Mouse (Mus musculus) CH12.LX (cell line): ENCODE measurements at regions not wholly inside any gene's neighbourhood (a gene's known extent, or its start where the extent isn't known, plus 50 kb on each side); places are given as distances from the start of the nearest gene placed in this dataset.

Experiments
- DNase-seq: peaks from one replicate; pipeline ENCODE4 v3.0.0-alpha.2; 2013; ENCODE audit errors: extremely low read depth
- H3K27ac ChIP-seq: 2 replicates; pipeline ENCODE4 v1.5.1; 2012; ENCODE audit warnings: low read depth, mild to moderate bottlenecking, control low read depth, moderate library complexity; ENCODE audit not compliant: insufficient read depth
- H3K27me3 ChIP-seq: replicated peaks from 2 replicates; pipeline ENCODE3; 2012; ENCODE audit warnings: inconsistent platforms
- H3K36me3 ChIP-seq, 2 experiments: replicated peaks in 1 of 2; 2 replicates each; pipeline versions ENCODE3 to v1.6.1; 2012; ENCODE audit warnings: inconsistent platforms in 1 of 2, low read length in 1 of 2, mild to moderate bottlenecking in 1 of 2, mixed read lengths in 1 of 2, moderate library complexity in 1 of 2; ENCODE audit not compliant: control insufficient read depth in 1 of 2, insufficient read depth in 1 of 2
- H3K4me1 ChIP-seq, 2 experiments: 2 replicates each; pipeline ENCODE4 v1.6.1; 2012; ENCODE audit warnings: inconsistent platforms in 1 of 2, moderate library complexity in 1 of 2; ENCODE audit not compliant: insufficient read depth in 2 of 2, control insufficient read depth in 1 of 2
- H3K4me2 ChIP-seq: 2 replicates; pipeline ENCODE4 v1.6.1; 2012; ENCODE audit warnings: low read depth, mild to moderate bottlenecking, control low read depth; ENCODE audit not compliant: poor library complexity, insufficient read depth, severe bottlenecking
- H3K4me3 ChIP-seq, 3 experiments: fragments of 150-350 bp in 1 of 3; sonication (generic) in 1 of 3; replicated peaks in 1 of 3; 2 replicates each; pipeline versions ENCODE3 to v1.5.1; 2011 to 2012; ENCODE audit warnings: low read depth in 2 of 3, low read length in 2 of 3, mild to moderate bottlenecking in 2 of 3, moderate library complexity in 2 of 3, control low read depth in 1 of 3, improper control_type of control experiment in 1 of 3, inconsistent platforms in 1 of 3, mixed read lengths in 1 of 3; ENCODE audit not compliant: poor library complexity in 1 of 3
- H3K79me2 ChIP-seq: replicated peaks from 2 replicates; pipeline ENCODE4 v1.6.1; 2012; ENCODE audit warnings: mild to moderate bottlenecking, moderate library complexity; ENCODE audit not compliant: control insufficient read depth, poor library complexity, insufficient read depth, severe bottlenecking; ENCODE audit errors: extremely low read depth
- H3K9ac ChIP-seq: 2 replicates; pipeline ENCODE4 v1.6.1; 2012; ENCODE audit warnings: low read depth, mild to moderate bottlenecking, control low read depth, moderate library complexity; ENCODE audit not compliant: insufficient read depth
- H3K9me3 ChIP-seq: replicated peaks from 2 replicates; pipeline ENCODE3; 2012; ENCODE audit warnings: low read length, inconsistent platforms, mixed read lengths
- CHD1 ChIP-seq: IDR thresholded peaks from 2 replicates; pipeline ENCODE4 v1.6.1; 2012; ENCODE audit warnings: low read depth, low read length, improper control_type of control experiment, inconsistent platforms
- CHD2 ChIP-seq: IDR thresholded peaks from 2 replicates; pipeline ENCODE4 v1.6.1; 2011; ENCODE audit warnings: low read length, improper control_type of control experiment
- ETS1 ChIP-seq: conservative IDR thresholded peaks from 2 replicates; pipeline ENCODE4 v1.6.1; 2012; ENCODE audit warnings: low read depth, mild to moderate bottlenecking, inconsistent platforms, low read length, improper control_type of control experiment, moderate library complexity
- GABPA ChIP-seq: IDR thresholded peaks from 2 replicates; pipeline ENCODE4 v1.6.1; 2012; ENCODE audit warnings: low read depth, low read length, improper control_type of control experiment, inconsistent platforms; ENCODE audit not compliant: insufficient replicate concordance
- HCFC1 ChIP-seq: IDR thresholded peaks from 2 replicates; pipeline ENCODE4 v1.6.1; 2012; ENCODE audit warnings: low read depth, mild to moderate bottlenecking, inconsistent platforms, low read length, improper control_type of control experiment
- IRF4 ChIP-seq: IDR thresholded peaks from 2 replicates; pipeline ENCODE4 v1.6.1; 2014; ENCODE audit warnings: low read depth, mild to moderate bottlenecking, inconsistent platforms, low read length, improper control_type of control experiment
- JUN ChIP-seq: IDR thresholded peaks from 2 replicates; pipeline ENCODE4 v1.6.1; 2011; ENCODE audit warnings: low read depth, mild to moderate bottlenecking, low read length, improper control_type of control experiment, moderate library complexity; ENCODE audit not compliant: insufficient read depth
- JUND ChIP-seq: conservative IDR thresholded peaks from 2 replicates; pipeline ENCODE4 v1.6.1; 2011; ENCODE audit warnings: low read depth, low read length, improper control_type of control experiment
- MAFK ChIP-seq: IDR thresholded peaks from 2 replicates; pipeline ENCODE4 v1.6.1; 2011; ENCODE audit warnings: low read length, improper control_type of control experiment; ENCODE audit not compliant: insufficient replicate concordance
- MAX ChIP-seq: IDR thresholded peaks from 2 replicates; pipeline ENCODE4 v1.6.1; 2011; ENCODE audit warnings: low read length, improper control_type of control experiment
- MAZ ChIP-seq: IDR thresholded peaks from 2 replicates; pipeline ENCODE4 v1.6.1; 2012; ENCODE audit warnings: low read depth, mild to moderate bottlenecking, inconsistent platforms, low read length, improper control_type of control experiment, moderate library complexity
- MEF2A ChIP-seq: IDR thresholded peaks from 2 replicates; pipeline ENCODE4 v1.6.1; 2014; ENCODE audit warnings: low read depth, mild to moderate bottlenecking, inconsistent platforms, low read length, improper control_type of control experiment, borderline replicate concordance
- MYC ChIP-seq: IDR thresholded peaks from 2 replicates; pipeline ENCODE4 v1.6.1; 2011; ENCODE audit warnings: low read depth, mild to moderate bottlenecking, improper control_type of control experiment, low read length
- NELFE ChIP-seq: IDR thresholded peaks from 2 replicates; pipeline ENCODE4 v1.6.1; 2011; ENCODE audit warnings: low read depth, low read length, improper control_type of control experiment
- NRF1 ChIP-seq: IDR thresholded peaks from 2 replicates; pipeline ENCODE4 v1.6.1; 2014; ENCODE audit warnings: low read depth, mild to moderate bottlenecking, inconsistent platforms, low read length, improper control_type of control experiment, moderate library complexity
- PAX5 ChIP-seq: IDR thresholded peaks from 2 replicates; pipeline ENCODE4 v1.6.1; 2012; ENCODE audit warnings: low read length, inconsistent platforms, mixed read lengths
- RAD21 ChIP-seq: IDR thresholded peaks from 2 replicates; pipeline ENCODE4 v1.6.1; 2011; ENCODE audit warnings: low read depth, mild to moderate bottlenecking, low read length, improper control_type of control experiment, moderate library complexity
- SIN3A ChIP-seq: IDR thresholded peaks from 2 replicates; pipeline ENCODE4 v1.6.1; 2012; ENCODE audit warnings: low read length, improper control_type of control experiment, inconsistent platforms
- ZKSCAN1 ChIP-seq: IDR thresholded peaks from 2 replicates; pipeline ENCODE4 v1.6.1; 2012; ENCODE audit warnings: low read depth, inconsistent platforms, low read length, improper control_type of control experiment, borderline replicate concordance
- ZMIZ1 ChIP-seq: IDR thresholded peaks from 2 replicates; pipeline ENCODE4 v1.6.1; 2012; ENCODE audit warnings: low read depth, mild to moderate bottlenecking, inconsistent platforms, low read length, improper control_type of control experiment
- dilution Hi-C: fragments of 300-500 bp; cut with MboI; formaldehyde crosslinking; loops from 2 replicates; pipeline ENCODE4 v1.14.3; 2020; ENCODE audit warnings: low sequenced_read_pairs; ENCODE audit not compliant: extremely low pct_unique_long_range_greater_than_20kb, extremely low pct_ligation_motif_present
- in situ Hi-C: fragments of 300-500 bp; cut with MboI; formaldehyde crosslinking; loops from 3 replicates; pipeline ENCODE4 v1.14.3; 2019; ENCODE audit warnings: low sequenced_read_pairs, low pct_ligation_motif_present, low pct_unique_long_range_greater_than_20kb, mixed read lengths

GRCm38 (mm10) chr14:70839126-70839525, 239.5 kb upstream of the Fam160b2 start:
- Histone ChIP-seq H3K9me3 (no peaks in the 10 kb centered on the region), H3K79me2 (no peaks in the 10 kb centered on the region), H3K4me2 (no peak overlapping the region)
- DNase-seq = no peak
- TF ChIP-seq CHD1 = no peak
- TF ChIP-seq PAX5 = no peak
- TF ChIP-seq MEF2A = no peak
- no peak for TF ChIP-seq GABPA
- no peak for TF ChIP-seq MAFK
- TF ChIP-seq MAX = no peak
- TF ChIP-seq ZMIZ1 = no peak
- TF ChIP-seq HCFC1 = no peak
- TF ChIP-seq IRF4 = no peak
- no peak for TF ChIP-seq RAD21
- TF ChIP-seq CHD2 = no peak
- TF ChIP-seq JUN = no peak
- TF ChIP-seq SIN3A = no peak
- TF ChIP-seq ZKSCAN1 = no peak
- TF ChIP-seq MYC = no peak
- TF ChIP-seq, all 38 proteins: peak for 0
- no peak overlapping the region for H3K9ac ChIP-seq
- peaks cover 3 to 15% of the 10 kb centered on the region in 2 experiments; a peak in 2 of 4 replicates for H3K4me1 ChIP-seq
- no peaks in the 10 kb centered on the region for H3K36me3 ChIP-seq
- dilution Hi-C loops = no loop called here
- in situ Hi-C loops = no loop called here
- no peaks in the 10 kb centered on the region for H3K27me3 ChIP-seq
- no peak overlapping the region for H3K4me3 ChIP-seq
- no peak overlapping the region for H3K27ac ChIP-seq

- H3K79me2 ChIP-seq = no peaks in the 10 kb centered on the region
- H3K4me3 ChIP-seq = no peak overlapping the region
- peaks cover 3 to 15% of the 10 kb centered on the region in 2 experiments; a peak in 2 of 4 replicates for H3K4me1 ChIP-seq
- TF ChIP-seq CHD2 (no peak), MYC (no peak), MAZ (no peak), NELFE (no peak), RAD21 (no peak), ETS1 (no peak), JUND (no peak), NRF1 (no peak), SIN3A (no peak)
- DNase-seq = no peak
- H3K9me3 ChIP-seq = no peaks in the 10 kb centered on the region
- H3K9ac ChIP-seq = no peak overlapping the region
- no peak overlapping the region for H3K27ac ChIP-seq
- dilution Hi-C loops (no loop called here), in situ Hi-C loops (no loop called here)
- H3K4me2 ChIP-seq = no peak overlapping the region
- no peaks in the 10 kb centered on the region for H3K36me3 ChIP-seq
- no peaks in the 10 kb centered on the region for H3K27me3 ChIP-seq
Observed at GRCm38 (mm10) chr14:70837528-70837927, 237.9 kb upstream of the Fam160b2 start.
